Mouse (Mus musculus) embryonic facial prominence, embryonic 15.5 days (tissue): Measurements from ENCODE around the gene Gstm2. TPM values are rescaled to one million over a fixed set of nuclear protein-coding genes. Genes with fewer than 3 reads are reported as not detected.
"Not testable (repeated sequence)": the region's sequence is repeated elsewhere in the genome, so short reads cannot be mapped to it uniquely, and the experiment has no call there.

Experiments used
- ATAC-seq: fragments of 200-750 bp; cut with Nextera tagmentation; 2 replicates; pipeline ENCODE4 v1.8.0; 2017; ENCODE audit warnings: low read depth, moderate TSS enrichment; ENCODE audit not compliant: insufficient number of reproducible peaks, low FRiP score, low TSS enrichment
- H3K27ac ChIP-seq: fragments of 300-500 bp; sonication (generic); replicated peaks from 2 replicates; pipeline ENCODE4 v1.5.1; 2015; ENCODE audit warnings: mild to moderate bottlenecking, inconsistent platforms
- H3K27me3 ChIP-seq: fragments of 300-500 bp; sonication (generic); 2 replicates; pipeline ENCODE4 v1.6.1; 2015; ENCODE audit warnings: inconsistent platforms
- H3K36me3 ChIP-seq: fragments of 300-500 bp; sonication (generic); 2 replicates; pipeline ENCODE4 v1.6.1; 2015; ENCODE audit warnings: mild to moderate bottlenecking, inconsistent platforms
- H3K4me1 ChIP-seq: fragments of 300-500 bp; sonication (generic); 2 replicates; pipeline ENCODE4 v1.6.1; 2015; ENCODE audit warnings: inconsistent platforms
- H3K4me2 ChIP-seq: fragments of 300-500 bp; sonication (generic); replicated peaks from 2 replicates; pipeline ENCODE4 v1.6.1; 2015; ENCODE audit warnings: mild to moderate bottlenecking, inconsistent platforms
- H3K4me3 ChIP-seq: fragments of 300-500 bp; sonication (generic); replicated peaks from 2 replicates; pipeline ENCODE4 v1.5.1; 2015; ENCODE audit warnings: mild to moderate bottlenecking, inconsistent platforms
- H3K9ac ChIP-seq: fragments of 300-500 bp; sonication (generic); 2 replicates; pipeline ENCODE4 v1.6.1; 2015; ENCODE audit warnings: inconsistent platforms
- H3K9me3 ChIP-seq: fragments of 300-500 bp; sonication (generic); replicated peaks from 2 replicates; pipeline ENCODE4 v1.6.1; 2016; ENCODE audit warnings: inconsistent platforms
- WGBS: fragments of 180-500 bp; shearing (Covaris S2); methylation state at CpG from one replicate; pipeline ENCODE4 v1.1.7; 2015; 5-methylcytosine and 5-hydroxymethylcytosine counted together
- polyA plus RNA-seq: library from polyadenylated mRNA; unstranded; fragments of >200 nt; fragmentation: Nextera tagmentation; extraction: Ambion mirVana; gene quantifications from 2 replicates; pipeline ENCODE4 v1.2.1, GENCODE M21; 2015

The Gstm2 gene
- polyA plus RNA-seq, 1 experiment from 2014 or later, result 73.5 TPM

DNA sequence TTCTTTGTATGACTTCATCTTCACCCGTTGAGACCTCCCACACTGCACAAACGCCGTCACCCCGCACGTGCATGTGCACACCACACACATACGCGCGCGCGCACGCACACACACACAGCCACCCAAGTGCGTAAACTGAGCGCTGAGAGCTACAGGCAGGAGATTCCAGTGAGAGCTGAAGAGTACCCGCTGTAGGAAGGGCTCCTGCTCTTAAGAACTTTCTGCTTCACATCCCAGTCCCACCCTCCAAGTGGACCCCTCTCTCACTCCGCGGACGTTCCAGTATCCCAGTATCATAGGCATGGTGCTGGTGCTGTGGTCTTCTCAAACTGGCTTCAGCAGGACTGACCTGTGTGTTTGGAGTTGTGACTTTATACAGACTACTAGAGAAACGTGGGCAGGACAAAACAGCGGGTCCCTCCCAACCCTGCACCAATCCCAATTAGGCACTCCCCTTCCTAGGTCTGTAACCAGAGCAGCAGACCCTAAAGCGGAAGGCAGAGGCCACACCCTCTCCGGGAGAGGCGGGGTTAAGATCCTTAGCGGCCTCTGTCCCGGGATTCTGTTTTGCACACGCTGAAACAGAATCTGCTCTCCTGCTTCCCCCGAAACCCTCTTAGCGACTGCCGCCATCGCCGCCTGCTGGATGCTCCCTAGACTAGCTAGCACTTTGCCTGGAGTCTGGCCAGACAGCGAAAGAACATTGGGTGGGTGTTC lies 31.4 kb upstream of the Gstm2 start, which contains the start of gene Gstm1:
TSS of gene Gstm1 (minus strand) at position 501 of the 717 bp plus-strand sequence.
- WGBS, result under 1% methylated on average over 31 of the region's 31 CpGs
- peak within 1 kb of the TSS; percentile 94 for H3K27ac ChIP-seq
- no peaks in the 10 kb centered on the region for H3K36me3 ChIP-seq
- no peaks in the 10 kb centered on the region for H3K27me3 ChIP-seq
- H3K4me3 ChIP-seq, result peak within 1 kb of the TSS; percentile 47
- ATAC-seq, result peak; percentile 97
- peak within 1 kb of the TSS; percentile 48 for H3K9ac ChIP-seq
- peaks cover 23% of the 10 kb centered on the region for H3K4me1 ChIP-seq
- no peaks in the 10 kb centered on the region for H3K9me3 ChIP-seq
- peak within 1 kb of the TSS; percentile 73 for H3K4me2 ChIP-seq

DNA sequence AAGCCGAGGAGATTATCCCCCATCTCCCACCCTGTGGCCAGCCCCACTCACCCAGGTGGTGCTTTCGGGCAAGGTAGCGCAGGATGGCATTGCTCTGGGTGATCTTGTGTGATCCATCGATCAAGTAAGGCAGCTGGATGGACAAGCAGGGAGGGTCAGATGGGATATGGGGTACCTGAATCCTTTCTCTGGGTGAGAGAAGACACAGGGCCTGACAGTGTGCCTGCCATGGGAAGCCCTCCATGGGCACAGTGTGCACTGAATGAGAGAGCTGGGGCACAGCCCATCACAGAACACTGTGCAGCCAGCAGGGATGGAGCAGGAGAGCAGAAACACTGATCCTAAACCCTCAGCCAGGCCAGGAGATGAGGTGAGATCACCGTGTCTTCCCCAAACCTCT lies 30.2 kb upstream of the Gstm2 start:
- peaks cover 23% of the 10 kb centered on the region for H3K4me1 ChIP-seq
- H3K4me2 ChIP-seq, result peak overlapping the region; percentile 73
- H3K4me3 ChIP-seq, H3K9me3 ChIP-seq, H3K9ac ChIP-seq, H3K27ac ChIP-seq, H3K36me3 ChIP-seq, ATAC-seq, H3K27me3 ChIP-seq: not testable (repeated sequence)
- WGBS, result 82% methylated on average over 5 of the region's 5 CpGs

DNA sequence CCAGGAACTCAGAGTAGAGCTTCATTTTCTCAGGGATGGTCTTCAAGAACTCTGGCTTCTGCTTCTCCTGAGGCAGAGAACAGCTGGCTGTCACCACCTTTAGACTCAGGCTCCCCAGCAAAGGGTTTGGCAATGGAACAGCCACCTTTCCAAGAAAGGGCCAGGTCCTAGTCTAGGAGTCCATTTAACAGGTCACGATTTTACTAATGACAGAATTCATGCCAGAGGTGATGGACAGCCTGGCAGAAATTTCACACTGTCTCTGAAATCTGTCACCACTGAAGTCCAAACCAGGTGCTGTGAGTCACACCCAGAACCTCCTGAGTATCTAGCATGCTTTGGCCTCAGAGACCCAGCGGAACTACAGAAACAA lies 28.7 kb upstream of the Gstm2 start:
- WGBS, result 81% methylated on average over 2 of the region's 2 CpGs
- Histone ChIP-seq H3K27me3 (no peaks in the 10 kb centered on the region), H3K36me3 (no peaks in the 10 kb centered on the region), H3K4me2 (no peak overlapping the region), H3K4me3 (no peak overlapping the region), H3K9ac (no peak overlapping the region), H3K9me3 (no peaks in the 10 kb centered on the region), H3K4me1 (peaks cover 23% of the 10 kb centered on the region), H3K27ac (no peak overlapping the region)
- ATAC-seq, result no peak

DNA sequence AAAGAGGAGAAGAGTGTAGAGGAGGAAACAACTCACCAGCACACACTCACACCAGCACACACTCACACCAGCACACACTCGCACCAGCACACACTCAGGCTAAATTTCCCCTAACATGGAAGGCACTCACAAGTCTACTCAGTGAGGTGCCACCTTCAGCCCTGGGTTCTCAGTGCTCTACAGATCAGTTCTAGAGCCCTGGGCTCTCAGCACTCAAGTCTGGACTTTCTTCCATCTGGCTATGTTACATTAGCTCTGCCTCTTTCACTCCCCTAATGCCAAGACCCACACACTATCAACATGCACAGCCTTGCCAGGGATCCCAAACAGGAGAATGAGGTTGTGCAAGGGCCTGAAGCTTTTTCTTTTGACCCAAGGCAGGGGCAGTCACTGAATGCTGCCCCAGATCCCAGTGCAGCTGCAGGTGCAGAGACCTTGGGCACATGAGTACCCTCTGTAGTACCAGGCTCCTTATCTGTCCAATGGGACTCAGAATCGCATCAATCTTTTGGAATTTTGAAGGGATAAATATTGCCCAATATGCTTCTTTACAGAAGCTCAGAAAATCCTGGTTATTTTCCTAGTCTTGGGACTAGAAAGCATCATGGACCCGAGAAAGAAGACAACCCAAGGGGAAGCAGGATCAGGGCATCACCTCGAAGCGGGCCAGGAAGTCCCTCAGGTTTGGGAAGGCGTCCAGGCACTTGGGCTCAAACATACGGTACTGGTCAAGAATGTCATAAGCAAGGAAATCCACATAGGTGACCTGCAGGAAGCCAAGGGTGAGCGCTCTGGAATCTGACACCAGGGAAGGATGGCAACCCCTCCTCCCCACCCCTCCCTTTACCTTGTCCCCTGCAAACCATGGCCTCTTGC lies 28.1 kb upstream of the Gstm2 start:
- no peak overlapping the region for H3K9ac ChIP-seq
- no peaks in the 10 kb centered on the region for H3K36me3 ChIP-seq
- no peak overlapping the region for H3K27ac ChIP-seq
- no peak overlapping the region for H3K4me2 ChIP-seq
- peaks cover 23% of the 10 kb centered on the region for H3K4me1 ChIP-seq
- no peaks in the 10 kb centered on the region for H3K27me3 ChIP-seq
- 65% methylated on average over 8 of the region's 8 CpGs for WGBS
- H3K9me3 ChIP-seq, result no peaks in the 10 kb centered on the region
- H3K4me3 ChIP-seq, result no peak overlapping the region
- ATAC-seq, result no peak

DNA sequence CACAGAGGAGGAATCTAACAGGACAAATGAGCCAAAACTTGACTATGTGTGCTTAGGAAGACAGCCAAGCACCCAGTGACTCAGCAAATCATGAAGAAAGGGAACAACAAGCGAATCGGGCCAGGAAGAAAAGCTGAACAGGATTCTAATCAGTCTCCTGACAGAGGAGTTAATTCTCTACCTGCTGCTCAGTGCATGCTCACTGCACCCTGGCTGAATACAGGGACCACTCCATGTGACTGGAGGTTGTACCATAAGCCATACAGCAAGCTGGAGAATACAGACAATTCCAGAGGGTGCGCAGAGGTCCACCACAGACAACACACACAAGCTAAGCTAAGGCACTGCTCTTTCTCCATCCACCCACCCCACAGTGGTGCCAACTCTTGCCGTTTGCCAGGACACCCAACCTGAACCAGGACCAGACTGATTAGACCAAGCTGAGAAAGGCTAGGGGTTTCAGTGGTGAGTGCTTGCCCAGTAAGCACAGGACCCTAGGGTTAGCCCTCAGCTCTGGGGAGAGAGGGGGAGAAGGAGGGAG lies 27.1 kb upstream of the Gstm2 start:
- ATAC-seq, result no peak
- H3K9ac ChIP-seq, result no peak overlapping the region

DNA sequence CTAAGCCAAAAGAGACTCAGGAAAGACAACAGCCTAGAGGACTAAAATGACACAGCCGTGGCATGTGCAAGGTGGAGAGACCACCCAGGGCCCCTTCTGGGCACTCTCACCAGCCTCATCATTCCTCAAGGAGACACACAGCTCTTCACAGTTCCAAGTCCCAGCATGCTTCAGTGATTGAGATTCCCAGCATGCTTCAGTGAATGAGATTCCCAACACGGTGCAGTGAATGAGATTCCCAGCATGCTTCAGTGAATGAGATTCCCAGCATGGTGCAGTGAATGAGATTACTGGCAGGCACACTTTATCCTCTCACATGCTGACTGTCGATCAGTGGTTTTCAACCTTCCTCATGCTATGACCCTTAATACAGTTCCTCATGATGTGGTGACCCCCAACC lies 25.3 kb upstream of the Gstm2 start:
- Histone ChIP-seq H3K4me1 (0 out of 2 replicates have a peak, but pooled peaks cover 4% of the 10 kb centered on the region), H3K9ac (no peak overlapping the region), H3K4me3 (no peak overlapping the region), H3K9me3 (no peaks in the 10 kb centered on the region), H3K27ac (no peak overlapping the region), H3K36me3 (no peaks in the 10 kb centered on the region), H3K4me2 (no peak overlapping the region), H3K27me3 (no peaks in the 10 kb centered on the region)
- no peak for ATAC-seq
- 63% methylated on average over 3 of the region's 3 CpGs for WGBS

More for the DNA sequence above, 27.1 kb upstream of the Gstm2 start:
- Histone ChIP-seq H3K36me3 (no peaks in the 10 kb centered on the region), H3K4me1 (peaks cover 20% of the 10 kb centered on the region), H3K4me2 (no peak overlapping the region), H3K27me3 (no peaks in the 10 kb centered on the region), H3K4me3 (no peak overlapping the region), H3K27ac (no peak overlapping the region), H3K9me3 (no peaks in the 10 kb centered on the region)
- WGBS, result 78% methylated on average over 4 of the region's 4 CpGs

DNA sequence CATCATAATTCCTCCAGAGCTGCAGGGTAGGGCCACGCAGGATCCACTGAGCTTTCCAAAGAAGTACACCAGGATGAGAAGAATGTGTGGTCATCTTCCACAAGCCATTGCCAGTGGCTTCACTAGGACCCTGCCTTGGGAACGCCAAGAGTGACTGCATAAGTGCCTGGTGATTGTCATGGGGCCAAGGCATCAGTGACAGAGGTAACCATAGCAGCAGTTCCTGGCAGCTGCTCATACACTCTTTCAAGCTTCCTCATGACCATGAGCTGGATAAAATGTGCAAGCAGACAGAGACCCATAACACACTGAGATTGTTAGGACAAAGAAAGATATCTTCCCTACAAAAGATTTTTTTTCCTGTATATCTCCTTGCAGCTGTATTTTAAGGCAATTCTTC lies 24.0 kb upstream of the Gstm2 start:
- Histone ChIP-seq H3K27ac (no peak overlapping the region), H3K4me2 (no peak overlapping the region), H3K4me3 (no peak overlapping the region), H3K36me3 (no peaks in the 10 kb centered on the region), H3K9ac (no peak overlapping the region), H3K9me3 (no peaks in the 10 kb centered on the region), H3K4me1 (0 out of 2 replicates have a peak, but pooled peaks cover 4% of the 10 kb centered on the region), H3K27me3 (no peaks in the 10 kb centered on the region)
- WGBS, result 63% methylated on average over 2 of the region's 2 CpGs
- no peak for ATAC-seq

DNA sequence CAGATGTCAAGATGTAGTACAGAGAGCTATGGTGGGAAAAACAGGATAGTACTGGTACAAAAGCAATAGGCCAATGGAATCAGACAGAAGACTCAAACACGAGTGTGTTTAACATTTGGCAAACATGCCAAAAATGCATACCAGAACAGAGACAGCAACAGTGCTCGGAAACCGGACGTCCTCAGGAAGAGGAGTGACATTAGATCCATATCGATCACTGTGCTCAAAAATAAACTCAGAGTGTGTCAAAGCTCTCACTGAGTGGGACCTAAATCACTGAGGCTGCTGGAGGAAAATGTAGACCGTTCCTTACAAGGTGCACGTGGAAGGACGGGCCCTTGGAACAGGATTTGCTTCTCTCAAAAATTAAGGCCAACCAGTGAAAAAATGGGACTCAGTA lies 15.8 kb upstream of the Gstm2 start:
- H3K4me2 ChIP-seq, result no peak overlapping the region
- no peaks in the 10 kb centered on the region for H3K9me3 ChIP-seq
- no peak overlapping the region for H3K9ac ChIP-seq
- no peak overlapping the region for H3K27ac ChIP-seq
- 74% methylated on average over 8 of the region's 8 CpGs for WGBS
- no peaks in the 10 kb centered on the region for H3K4me1 ChIP-seq
- no peaks in the 10 kb centered on the region for H3K27me3 ChIP-seq
- no peaks in the 10 kb centered on the region for H3K36me3 ChIP-seq
- no peak for ATAC-seq
- H3K4me3 ChIP-seq, result no peak overlapping the region

DNA sequence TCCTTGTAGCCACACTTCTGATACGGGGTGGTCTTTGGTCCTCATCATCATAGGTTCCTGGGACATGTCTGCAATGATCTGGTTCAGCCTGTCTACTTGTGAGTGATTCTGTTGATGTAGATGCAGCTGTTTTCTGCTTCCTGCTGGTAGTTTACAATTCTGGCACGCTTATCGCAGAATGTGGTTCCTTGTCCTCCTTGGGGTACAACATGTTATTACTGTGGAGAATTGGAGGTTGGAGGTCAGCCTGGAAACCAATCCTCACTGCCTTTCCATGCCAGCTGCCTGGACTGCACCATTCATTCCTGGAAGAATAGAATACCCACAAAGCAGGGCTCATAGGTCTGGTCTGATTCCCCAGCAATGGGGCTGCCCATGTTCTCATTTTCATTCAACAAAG lies 13.2 kb upstream of the Gstm2 start:
- ATAC-seq, result no peak
- Histone ChIP-seq H3K36me3 (no peaks in the 10 kb centered on the region), H3K4me1 (no peaks in the 10 kb centered on the region), H3K4me3 (no peak overlapping the region), H3K9ac (no peak overlapping the region), H3K9me3 (no peaks in the 10 kb centered on the region), H3K27me3 (no peaks in the 10 kb centered on the region), H3K4me2 (no peak overlapping the region), H3K27ac (no peak overlapping the region)
- 79% methylated on average over 3 of the region's 3 CpGs for WGBS

DNA sequence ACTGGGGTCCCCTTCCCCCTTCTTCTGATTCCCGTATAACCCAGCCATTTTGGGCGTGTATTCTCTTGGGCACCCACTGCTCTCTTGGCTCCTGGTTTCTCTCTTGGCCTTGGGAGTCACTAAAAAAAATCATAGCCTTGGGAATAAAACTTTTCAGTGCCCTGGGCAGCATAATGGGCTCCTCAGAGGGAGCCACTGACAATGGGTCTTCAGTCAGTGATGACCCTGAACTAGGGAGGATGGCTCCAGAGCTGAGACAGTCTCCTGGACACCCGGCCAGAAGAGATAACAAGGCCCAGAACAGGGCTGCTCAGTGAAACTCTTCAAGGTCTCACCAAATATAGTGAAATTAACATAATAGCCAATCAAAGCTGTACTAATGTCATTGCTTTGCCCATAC lies 12.3 kb upstream of the Gstm2 start:
- Histone ChIP-seq H3K9me3 (no peaks in the 10 kb centered on the region), H3K9ac (no peak overlapping the region), H3K4me3 (no peak overlapping the region), H3K27ac (no peak overlapping the region), H3K27me3 (no peaks in the 10 kb centered on the region), H3K4me1 (no peaks in the 10 kb centered on the region), H3K4me2 (no peak overlapping the region), H3K36me3 (no peaks in the 10 kb centered on the region)
- no peak for ATAC-seq
- WGBS, result 81% methylated on average over 3 of the region's 3 CpGs

DNA sequence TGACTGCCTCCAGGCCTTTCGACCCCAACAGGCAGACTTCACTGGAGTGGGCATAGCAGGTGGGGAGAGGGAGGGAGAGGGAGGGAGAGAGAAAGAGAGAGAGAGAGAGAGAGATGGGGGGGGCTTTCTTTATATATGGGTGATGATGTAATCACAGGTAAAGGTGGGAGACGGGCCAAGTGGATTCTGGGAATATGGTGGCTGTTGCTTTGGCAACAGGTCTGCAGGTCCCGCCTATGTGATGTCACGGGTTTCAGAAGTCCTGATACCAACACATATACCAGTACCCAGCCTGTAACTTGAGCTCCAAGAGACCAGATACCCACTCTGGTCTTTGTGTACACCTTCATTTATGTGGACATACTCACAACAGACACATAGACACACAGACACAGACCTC lies 10.3 kb upstream of the Gstm2 start:
- Histone ChIP-seq H3K9me3 (no peaks in the 10 kb centered on the region), H3K4me3 (no peak overlapping the region), H3K27me3 (no peaks in the 10 kb centered on the region), H3K4me2 (no peak overlapping the region), H3K9ac (no peak overlapping the region), H3K36me3 (no peaks in the 10 kb centered on the region), H3K4me1 (no peaks in the 10 kb centered on the region), H3K27ac (no peak overlapping the region)
- ATAC-seq, result no peak
- 69% methylated on average over 4 of the region's 4 CpGs for WGBS
